Mouse (Mus musculus) bone marrow, adult 2 months (tissue): ENCODE measurements around the gene Ncln. TPM values are rescaled to one million over a fixed set of nuclear protein-coding genes. Genes with fewer than 3 reads are reported as not detected.
"Not testable (repeated sequence)": the region's sequence is repeated elsewhere in the genome, so short reads cannot be mapped to it uniquely, and the experiment has no call there.

Experiments used
- H3K27ac ChIP-seq: fragments of 200-500 bp; 2 replicates; pipeline ENCODE4 v1.5.1; 2012; ENCODE audit warnings: low read depth, mild to moderate bottlenecking, control low read depth, inconsistent platforms, low read length; ENCODE audit not compliant: control insufficient read depth, poor library complexity, insufficient read depth
- H3K4me1 ChIP-seq: fragments of 200-500 bp; 2 replicates; pipeline ENCODE4 v1.6.1; 2011; ENCODE audit warnings: low read length; ENCODE audit not compliant: control insufficient read depth, insufficient read depth
- H3K4me3 ChIP-seq: fragments of 200-500 bp; replicated peaks from 2 replicates; pipeline ENCODE3; 2011; ENCODE audit warnings: mild to moderate bottlenecking, low read depth, low read length, control low read depth; ENCODE audit not compliant: control insufficient read depth
- CTCF ChIP-seq: fragments of 200-500 bp; IDR thresholded peaks from 2 replicates; pipeline ENCODE4 v1.5.1; 2011; ENCODE audit warnings: low read length, control low read depth; ENCODE audit not compliant: control insufficient read depth, insufficient read depth
- POLR2A ChIP-seq: fragments of 200-500 bp; IDR thresholded peaks from 2 replicates; pipeline ENCODE4 v1.6.1; 2011; ENCODE audit warnings: low read depth, mild to moderate bottlenecking, control low read depth, low read length, borderline replicate concordance; ENCODE audit not compliant: control insufficient read depth
- WGBS: fragments of 180-500 bp; shearing (Covaris S2); methylation state at CpG from one replicate; pipeline ENCODE4 v1.1.7; 2018; 5-methylcytosine and 5-hydroxymethylcytosine counted together
- polyA plus RNA-seq: library from polyadenylated mRNA; stranded (reverse); fragments of >200 nt; gene quantifications from 2 replicates; pipeline ENCODE4 v1.2.4, GENCODE M21; 2011; ENCODE audit warnings: low replicate concordance; ENCODE audit not compliant: missing spikeins, insufficient read depth, insufficient read length

The Ncln gene
- polyA plus RNA-seq, 1 experiment = 61.0 TPM

DNA sequence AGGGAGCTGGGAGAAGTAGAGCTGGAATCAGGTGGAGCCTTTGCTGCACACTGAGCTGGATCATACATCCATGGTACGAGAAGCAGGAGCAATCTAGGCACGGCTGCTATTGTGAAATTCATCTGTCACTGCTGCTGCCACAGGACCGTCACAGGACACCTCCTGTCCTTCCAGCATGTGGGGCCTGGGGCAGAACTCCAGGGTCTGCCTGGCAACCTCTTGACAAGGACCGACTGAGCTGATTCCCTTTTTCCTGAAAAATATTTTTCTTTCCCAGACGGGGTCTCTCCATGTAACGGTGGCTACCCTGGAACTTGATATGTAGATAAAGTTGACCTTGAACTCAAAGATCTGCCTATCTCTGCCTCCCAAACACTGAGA, 44.8 kb downstream of the Ncln start:
- WGBS = 45% methylated on average over 6 of the region's 6 CpGs
- no peak for TF ChIP-seq CTCF
- TF ChIP-seq POLR2A = no peak
- H3K4me3 ChIP-seq = no peak overlapping the region
- no peaks in the 10 kb centered on the region for H3K4me1 ChIP-seq
- H3K27ac ChIP-seq = no peak overlapping the region

DNA sequence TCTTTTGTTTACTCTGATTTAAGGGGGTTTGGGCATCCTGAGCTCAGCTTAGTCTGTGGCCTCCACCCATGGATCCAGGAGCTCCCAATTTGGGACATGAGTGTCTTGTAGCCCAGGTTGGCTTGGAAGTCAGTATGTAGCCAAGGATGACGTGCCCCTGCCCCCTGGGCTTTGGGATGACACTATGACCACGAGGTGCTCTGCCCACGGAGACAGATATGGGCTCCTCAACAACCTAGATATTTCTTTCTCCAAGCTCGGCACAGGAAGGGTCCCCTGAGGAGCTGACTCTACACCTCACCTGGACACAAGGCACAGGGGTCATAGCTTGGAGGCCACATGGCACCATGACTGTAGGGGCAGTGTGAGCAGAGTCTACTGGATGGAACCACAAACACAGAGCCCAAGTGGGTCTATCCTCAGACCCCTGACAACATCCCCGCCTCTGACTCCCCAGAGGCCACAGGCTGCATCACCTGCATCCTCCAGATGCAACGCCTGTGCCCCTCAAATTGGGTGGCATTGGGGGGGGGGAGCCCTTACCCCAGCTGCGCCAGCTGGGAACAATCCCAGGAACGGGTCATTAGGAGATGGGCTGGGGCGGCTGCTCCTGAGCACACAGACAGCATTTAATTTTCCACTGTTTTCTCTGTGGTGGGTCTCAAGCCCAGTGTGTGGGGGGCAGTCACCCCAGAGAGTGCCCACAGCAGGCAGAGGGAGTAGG, 45.4 kb downstream of the Ncln start:
- H3K27ac ChIP-seq = no peak overlapping the region
- 61% methylated on average over 9 of the region's 9 CpGs for WGBS
- no peaks in the 10 kb centered on the region for H3K4me1 ChIP-seq
- no peak overlapping the region for H3K4me3 ChIP-seq
- TF ChIP-seq CTCF (no peak), POLR2A (0 out of 2 replicates have a peak, but pooled peaks have one; percentile 9)

DNA sequence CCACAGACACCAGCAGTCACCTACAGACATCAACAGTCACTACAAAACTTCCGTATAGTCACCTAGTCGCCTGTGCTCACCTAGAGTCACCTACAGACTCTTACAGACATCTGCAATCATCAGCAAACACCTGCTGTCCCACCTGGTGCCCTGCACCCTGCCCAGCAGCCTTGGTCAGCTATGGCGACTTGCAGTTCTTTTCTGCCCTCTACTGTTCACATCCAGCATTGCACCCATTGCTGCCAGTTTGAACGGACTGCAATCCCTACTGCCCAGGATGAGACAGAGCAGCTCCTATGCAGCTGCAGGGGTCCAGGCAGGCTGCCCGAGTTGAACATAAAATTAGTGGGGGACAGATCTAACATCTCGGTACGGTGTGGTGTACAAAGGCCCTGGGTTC, 46.1 kb downstream of the Ncln start:
- no peak overlapping the region for H3K27ac ChIP-seq
- 3% methylated on average over 7 of the region's 7 CpGs for WGBS
- TF ChIP-seq CTCF = peak; percentile 97
- TF ChIP-seq POLR2A = no peak
- H3K4me1 ChIP-seq = no peaks in the 10 kb centered on the region
- H3K4me3 ChIP-seq = no peak overlapping the region

DNA sequence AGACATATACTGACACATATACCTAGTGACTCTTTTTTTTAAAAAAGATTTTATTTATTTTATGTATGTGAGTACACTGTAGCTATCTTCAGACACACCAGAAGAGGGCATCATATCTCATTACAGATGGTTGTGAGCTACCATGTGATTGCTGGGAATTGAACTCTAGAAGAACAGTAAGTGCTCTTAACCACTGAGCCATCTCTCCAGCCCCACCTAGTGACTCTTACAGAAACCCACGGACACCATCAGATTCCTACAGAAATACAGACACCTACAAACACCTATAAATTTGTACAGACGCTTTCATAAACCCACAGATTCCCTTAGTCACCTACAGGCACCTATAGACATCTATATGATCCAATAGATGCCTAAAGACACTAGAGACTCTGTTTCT, 50.7 kb downstream of the Ncln start:
- H3K27ac ChIP-seq, H3K4me1 ChIP-seq, H3K4me3 ChIP-seq: not testable (repeated sequence)
- WGBS = 19% methylated on average over 2 of the region's 2 CpGs

DNA sequence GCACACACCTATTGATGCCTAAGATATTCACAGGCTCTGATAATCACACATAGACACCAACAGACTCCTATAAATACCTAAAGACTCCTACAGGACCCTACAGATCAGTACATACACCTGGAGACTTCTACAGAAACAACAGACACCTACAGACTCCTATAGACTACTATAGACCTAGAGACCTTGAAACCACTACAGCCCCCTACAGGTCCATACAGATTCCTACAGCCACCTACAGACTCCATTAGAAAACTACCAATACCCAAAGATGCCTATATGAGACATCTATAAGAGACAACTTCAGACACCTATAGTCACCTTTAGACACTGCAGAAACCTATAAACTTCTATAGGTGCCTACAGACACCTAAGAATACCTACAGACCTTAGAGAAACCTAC, 55.2 kb downstream of the Ncln start:
- no peak overlapping the region for H3K27ac ChIP-seq
- H3K4me3 ChIP-seq = no peak overlapping the region
- no peaks in the 10 kb centered on the region for H3K4me1 ChIP-seq
- TF ChIP-seq POLR2A (no peak), CTCF (no peak)

Other genes with a start within 250 kb of the Ncln start
- 11.9 and 18.9 TPM in 2 replicates for gene Matk, start 243.5 kb downstream of the Ncln start, polyA plus RNA-seq
- 34.4 and 75.4 TPM in 2 replicates for gene Mrpl54, start 229.5 kb downstream of the Ncln start, polyA plus RNA-seq
- gene Apba3, start 229.4 kb downstream of the Ncln start, polyA plus RNA-seq = 14.6 and 32.8 TPM in 2 replicates
- gene Tjp3, start 204.8 kb downstream of the Ncln start, polyA plus RNA-seq = 3.0 and 3.4 TPM in 2 replicates
- 31.2 and 62.2 TPM in 2 replicates for gene Pip5k1c, start 203.4 kb downstream of the Ncln start, polyA plus RNA-seq
- 24.0 and 36.6 TPM in 2 replicates for gene Cactin, start 175.3 kb downstream of the Ncln start, polyA plus RNA-seq
- gene Tbxa2r, start 167.7 kb downstream of the Ncln start, polyA plus RNA-seq = 3.3 and 7.9 TPM in 2 replicates
- gene Gipc3, start 153.1 kb downstream of the Ncln start, polyA plus RNA-seq = not detected in 2 replicates
- 56.9 and 60.7 TPM in 2 replicates for gene Hmg20b, start 145.9 kb downstream of the Ncln start, polyA plus RNA-seq
- gene Mfsd12, start 138.9 kb downstream of the Ncln start, polyA plus RNA-seq = 11.0 and 14.3 TPM in 2 replicates
- 4.5 and 12.3 TPM in 2 replicates for gene 4930404N11Rik, start 130.6 kb downstream of the Ncln start, polyA plus RNA-seq
- gene Fzr1, start 117.9 kb downstream of the Ncln start, polyA plus RNA-seq = 126 and 131 TPM in 2 replicates
- gene Dohh, start 112.0 kb downstream of the Ncln start, polyA plus RNA-seq = 14.6 and 23.0 TPM in 2 replicates
- 3.4 and 4.3 TPM in 2 replicates for gene Gm48551, start 111.9 kb downstream of the Ncln start, polyA plus RNA-seq
- not detected in 2 replicates for gene Gm48552, start 107.4 kb downstream of the Ncln start, polyA plus RNA-seq
- 7.9 and 18.0 TPM in 2 replicates for gene Smim24, start 103.3 kb downstream of the Ncln start, polyA plus RNA-seq
- 5.1 and 14.5 TPM in 2 replicates for gene Nfic, start 40.8 kb downstream of the Ncln start, polyA plus RNA-seq
- 0.72 TPM in 1 of 2 replicates, not detected in the other for gene Celf5, start 13.7 kb downstream of the Ncln start, polyA plus RNA-seq
- gene S1pr4, start 3.7 kb upstream of the Ncln start, polyA plus RNA-seq = 7.6 and 15.8 TPM in 2 replicates
- gene Gna15, start 27.8 kb upstream of the Ncln start, polyA plus RNA-seq = 5.4 and 9.4 TPM in 2 replicates
- gene Gna11, start 48.8 kb upstream of the Ncln start, polyA plus RNA-seq = 12.3 and 23.8 TPM in 2 replicates
- gene Aes, start 63.1 kb upstream of the Ncln start, polyA plus RNA-seq = 183 and 306 TPM in 2 replicates
- gene Tle2, start 78.2 kb upstream of the Ncln start, polyA plus RNA-seq = 18.5 and 41.7 TPM in 2 replicates
- 23.2 and 27.8 TPM in 2 replicates for gene Tle6, start 104.7 kb upstream of the Ncln start, polyA plus RNA-seq
- gene BC025920, start 109.9 kb upstream of the Ncln start, polyA plus RNA-seq = 3.9 and 6.6 TPM in 2 replicates
- gene Sirt6, start 131.4 kb upstream of the Ncln start, polyA plus RNA-seq = 7.7 and 16.8 TPM in 2 replicates
- gene Ankrd24, start 132.1 kb upstream of the Ncln start, polyA plus RNA-seq = 5.3 and 11.1 TPM in 2 replicates
- not detected in 2 replicates for gene Gm10778, start 152.7 kb upstream of the Ncln start, polyA plus RNA-seq
- gene Zfp433, start 208.4 kb upstream of the Ncln start, polyA plus RNA-seq = not detected in 2 replicates